Mouse (Mus musculus) megakaryocyte, embryonic 14.5 days (primary cell): ENCODE data around the gene Gm20388.

Experiments used
- FLI1 ChIP-seq: IDR thresholded peaks from 2 replicates; pipeline ENCODE4 v1.6.1; 2012; ENCODE audit warnings: low read length, inconsistent platforms, mixed read lengths
- GATA1 ChIP-seq: IDR thresholded peaks from 3 replicates; pipeline ENCODE4 v1.6.1; 2012; ENCODE audit warnings: mixed read lengths, low read length, inconsistent platforms, borderline replicate concordance

DNA sequence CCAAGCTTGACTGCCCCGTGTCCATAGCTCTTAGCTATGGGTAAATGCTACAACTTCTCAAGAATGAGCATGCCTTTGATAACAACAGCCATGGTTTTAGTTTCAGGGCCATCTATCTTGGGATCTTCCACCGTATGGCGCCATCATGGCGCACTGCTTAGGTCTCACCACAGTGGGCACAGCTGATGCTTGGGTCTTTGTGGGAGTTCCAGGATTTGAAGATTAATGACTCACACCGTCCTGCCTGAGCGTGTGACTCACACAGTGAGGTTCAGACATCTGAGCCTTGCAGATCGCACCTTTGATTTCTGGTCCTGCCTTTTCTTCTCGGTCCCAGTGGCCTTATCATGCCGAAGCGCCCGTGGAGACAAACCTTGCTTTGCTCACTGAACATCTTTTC, 4360.3 kb downstream of the Gm20388 start:
- TF ChIP-seq GATA1 (no peak), FLI1 (no peak)
